18 mouse cellular contexts compared by ENCODE assay signal in the genomic region with DNA sequence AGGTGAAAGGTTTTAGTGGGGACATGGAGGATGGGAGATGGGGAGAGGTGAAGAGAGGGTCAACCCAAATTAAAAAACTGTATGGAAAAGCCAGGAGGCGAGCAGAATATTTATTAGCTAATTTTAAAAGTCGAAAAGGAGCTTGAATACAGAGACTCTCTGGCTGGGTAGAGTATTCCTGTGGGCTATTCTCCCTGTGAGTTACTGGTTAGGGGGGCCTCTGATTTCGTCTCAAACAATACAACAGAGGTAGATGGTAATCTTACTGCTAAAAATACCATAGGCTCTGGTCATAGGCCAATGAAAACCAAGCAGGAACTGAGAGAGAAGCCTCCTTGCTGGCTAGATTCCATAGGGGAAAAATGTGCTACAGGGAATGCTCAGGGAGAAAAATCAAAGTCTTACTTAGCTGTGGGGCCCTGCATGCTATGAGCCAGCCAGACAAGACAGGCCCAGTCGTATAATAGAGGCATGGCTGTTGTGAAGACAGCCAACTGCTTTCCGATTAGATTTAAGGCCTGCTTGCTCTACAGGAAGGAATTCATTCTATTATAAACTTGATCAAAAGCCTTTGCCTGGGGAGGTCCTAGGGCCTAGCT. TPM values are rescaled to one million over a fixed set of nuclear protein-coding genes. Genes with fewer than 3 reads are reported as not detected.
DNase-seq lines count a peak whose midpoint lies in the region; ATAC-seq and TF ChIP-seq lines count a peak whose summit lies in the region.
"Had no signal": no experiment of that assay in that cellular context is flagged by ENCODE, and none has a peak within 500 bp of the region (broad histone marks: within the 10 kb centered on the region; RNA-seq: fewer than 3 reads in every experiment).

No protein-coding gene starts in this region.

- H3K36me3 ChIP-seq in kidney, embryonic 15.5 days = no peaks in the 10 kb centered on the region
- no peaks in the 10 kb centered on the region for H3K36me3 ChIP-seq in stomach, embryonic 16.5 days (ENCODE audit: control insufficient read depth, insufficient read depth, low read length)
- H3K36me3 ChIP-seq in stomach, postnatal 0 days (ENCODE audit: control insufficient read depth, insufficient read depth, low read length) = no peaks in the 10 kb centered on the region
- H3K36me3 ChIP-seq in intestine, embryonic 16.5 days (ENCODE audit: control insufficient read depth, insufficient read depth, low read length) = no peaks in the 10 kb centered on the region; the same call in 1 of the 2 replicates
- no peaks in the 10 kb centered on the region for H3K36me3 ChIP-seq in liver, embryonic 12.5 days
- H3K36me3 ChIP-seq: liver, embryonic 15.5 days; midbrain, embryonic 13.5 days; stomach, embryonic 15.5 days had no signal

- H3K4me1 ChIP-seq in kidney, embryonic 15.5 days = peaks cover 13% of the 10 kb centered on the region; the same call in 1 of the 2 replicates
- peaks cover 11% of the 10 kb centered on the region for H3K4me1 ChIP-seq in stomach, embryonic 16.5 days (ENCODE audit: control insufficient read depth, insufficient read depth, low read length)
- 0 out of 2 replicates have a peak, but pooled peaks cover 2% of the 10 kb centered on the region for H3K4me1 ChIP-seq in stomach, postnatal 0 days (replicated peaks; ENCODE audit: control insufficient read depth, insufficient read depth)
- H3K4me1 ChIP-seq in intestine, embryonic 16.5 days (ENCODE audit: control insufficient read depth, insufficient read depth, low read length) = peaks cover 5% of the 10 kb centered on the region; the same call in 1 of the 2 replicates
- H3K4me1 ChIP-seq in liver, embryonic 12.5 days = no peaks in the 10 kb centered on the region
- H3K4me1 ChIP-seq: liver, embryonic 15.5 days; stomach, embryonic 15.5 days had no signal

- no peak for DNase-seq in kidney, adult 11 months
- no peak for DNase-seq in stomach, postnatal 0 days (ENCODE audit: low spot score)
- no peak for DNase-seq in right cerebral cortex, postnatal 36 days (ENCODE audit: low spot score in 2 of 2)
- DNase-seq: adrenal gland, postnatal 14 days; cerebellum, adult 9-11 months; gastrocnemius, postnatal 10 days; heart, postnatal 36 days; kidney, postnatal 4 days; lung, postnatal 4 days had no signal

- H3K27me3 ChIP-seq in kidney, embryonic 15.5 days = no peaks in the 10 kb centered on the region
- H3K27me3 ChIP-seq in stomach, embryonic 16.5 days (ENCODE audit: control insufficient read depth, insufficient read depth, low read length) = no peaks in the 10 kb centered on the region
- H3K27me3 ChIP-seq in stomach, postnatal 0 days (ENCODE audit: control insufficient read depth, insufficient read depth, low read length) = no peaks in the 10 kb centered on the region
- H3K27me3 ChIP-seq in intestine, embryonic 16.5 days (replicated peaks; ENCODE audit: control insufficient read depth, insufficient read depth, low read length) = no peaks in the 10 kb centered on the region
- H3K27me3 ChIP-seq in liver, embryonic 12.5 days (replicated peaks) = no peaks in the 10 kb centered on the region
- H3K27me3 ChIP-seq: liver, embryonic 15.5 days; midbrain, embryonic 13.5 days; stomach, embryonic 15.5 days had no signal

- no peak overlapping the region for H3K4me3 ChIP-seq in kidney, embryonic 15.5 days (replicated peaks)
- H3K4me3 ChIP-seq in stomach, embryonic 16.5 days (replicated peaks; ENCODE audit: low read length) = no peak overlapping the region
- H3K4me3 ChIP-seq in stomach, postnatal 0 days (ENCODE audit: low read depth, low read length) = no peak overlapping the region
- H3K4me3 ChIP-seq in intestine, embryonic 16.5 days (ENCODE audit: low read length) = no peak overlapping the region
- H3K4me3 ChIP-seq in liver, embryonic 12.5 days = no peak overlapping the region
- H3K4me3 ChIP-seq: liver, embryonic 15.5 days; midbrain, embryonic 13.5 days; stomach, embryonic 15.5 days had no signal

- TF ChIP-seq CTCF in stomach, postnatal 0 days (IDR thresholded peaks at IDR 0.05; ENCODE audit: low read depth) = no peak

- no peak overlapping the region for H3K4me2 ChIP-seq in kidney, embryonic 15.5 days
- H3K4me2 ChIP-seq in stomach, embryonic 16.5 days (ENCODE audit: low read depth, low read length) = no peak overlapping the region
- H3K4me2 ChIP-seq in stomach, postnatal 0 days (replicated peaks; ENCODE audit: low read depth) = no peak overlapping the region
- no peak overlapping the region for H3K4me2 ChIP-seq in intestine, embryonic 16.5 days (ENCODE audit: low read depth, low read length)
- H3K4me2 ChIP-seq in liver, embryonic 12.5 days = no peak overlapping the region
- H3K4me2 ChIP-seq: heart, embryonic 11.5 days; liver, embryonic 15.5 days; midbrain, embryonic 13.5 days; stomach, embryonic 15.5 days had no signal

- 37% methylated on average over 5 of the region's 5 CpGs for WGBS in kidney, embryonic 15.5 days
- 34% methylated on average over 5 of the region's 5 CpGs for WGBS in stomach, embryonic 16.5 days
- WGBS in stomach, postnatal 0 days = 38% methylated on average over 5 of the region's 5 CpGs
- WGBS in intestine, embryonic 16.5 days = 50% methylated on average over 5 of the region's 5 CpGs
- WGBS in liver, embryonic 12.5 days (ENCODE audit: insufficient replicate concordance) = 54% methylated on average over 5 of the region's 5 CpGs

- H3K9me3 ChIP-seq in kidney, embryonic 15.5 days (replicated peaks) = no peaks in the 10 kb centered on the region
- no peaks in the 10 kb centered on the region for H3K9me3 ChIP-seq in stomach, embryonic 16.5 days (replicated peaks; ENCODE audit: control insufficient read depth, low read length)
- H3K9me3 ChIP-seq in stomach, postnatal 0 days (ENCODE audit: control insufficient read depth, low read length) = no peaks in the 10 kb centered on the region
- H3K9me3 ChIP-seq in intestine, embryonic 16.5 days (ENCODE audit: control insufficient read depth, low read length) = no peaks in the 10 kb centered on the region
- 0 out of 2 replicates have a peak, but pooled peaks cover 4% of the 10 kb centered on the region for H3K9me3 ChIP-seq in liver, embryonic 12.5 days (replicated peaks)
- H3K9me3 ChIP-seq: liver, embryonic 15.5 days; midbrain, embryonic 13.5 days; stomach, embryonic 15.5 days had no signal

- peak overlapping the region; percentile 70 for H3K27ac ChIP-seq in kidney, embryonic 15.5 days
- peak overlapping the region; percentile 66 for H3K27ac ChIP-seq in stomach, embryonic 16.5 days (ENCODE audit: low read length)
- no peak overlapping the region for H3K27ac ChIP-seq in stomach, postnatal 0 days (replicated peaks)
- H3K27ac ChIP-seq in intestine, embryonic 16.5 days (ENCODE audit: low read length) = no peak overlapping the region
- H3K27ac ChIP-seq in liver, embryonic 12.5 days = no peak overlapping the region
- H3K27ac ChIP-seq: liver, embryonic 15.5 days; midbrain, embryonic 13.5 days; stomach, embryonic 15.5 days had no signal

- ATAC-seq in kidney, embryonic 15.5 days (replicated peaks; ENCODE audit: low FRiP score) = peak; percentile 54
- no peak for ATAC-seq in stomach, embryonic 16.5 days (ENCODE audit: insufficient read depth, low FRiP score)
- ATAC-seq in stomach, postnatal 0 days (ENCODE audit: low FRiP score, low TSS enrichment) = no peak
- ATAC-seq in intestine, embryonic 16.5 days = peak; percentile 36; the same call in 1 of the 2 replicates
- no peak for ATAC-seq in liver, embryonic 12.5 days
- ATAC-seq: CD4-positive, CD25-positive, alpha-beta regulatory T cell, adult 4 months; midbrain, embryonic 13.5 days had no signal

- H3K9ac ChIP-seq in kidney, embryonic 15.5 days = no peak overlapping the region
- no peak overlapping the region for H3K9ac ChIP-seq in stomach, embryonic 16.5 days (ENCODE audit: low read length)
- no peak overlapping the region for H3K9ac ChIP-seq in stomach, postnatal 0 days (ENCODE audit: low read length)
- no peak overlapping the region for H3K9ac ChIP-seq in intestine, embryonic 16.5 days (ENCODE audit: low read depth, low read length)
- H3K9ac ChIP-seq in liver, embryonic 12.5 days = no peak overlapping the region
- H3K9ac ChIP-seq: liver, embryonic 15.5 days; midbrain, embryonic 13.5 days; stomach, embryonic 15.5 days had no signal

- no peak for TF ChIP-seq EP300 in stomach, postnatal 0 days (optimal IDR thresholded peaks at IDR 0.05)

RNA-seq across cellular contexts. Expression of a gene that starts 23.0 kb away (rescaled TPM):
- polyA plus RNA-seq in kidney, embryonic 15.5 days (2015; fragmentation: Nextera tagmentation; extraction: Ambion mirVana) = 6.5 and 6.6 TPM in 2 replicates
- 3.4 TPM in 2 replicates for polyA plus RNA-seq in stomach, embryonic 16.5 days (2015; fragmentation: Nextera tagmentation; extraction: Ambion mirVana)
- polyA plus RNA-seq in stomach, postnatal 0 days (2015; fragmentation: Nextera tagmentation; extraction: Ambion mirVana) = 2.2 and 2.4 TPM in 2 replicates
- 2.5 and 3.3 TPM in 2 replicates for polyA plus RNA-seq in intestine, embryonic 16.5 days (2015; fragmentation: Nextera tagmentation; extraction: Ambion mirVana)
- 1.5 and 1.7 TPM in 2 replicates for polyA plus RNA-seq in liver, embryonic 12.5 days (2016; fragmentation: Nextera tagmentation; extraction: Ambion mirVana)

Comparison
In these comparisons a context has a peak if more than half of its experiments do, and no peak if none do; other contexts are left out.
1. H3K27ac ChIP-seq: peak in kidney, embryonic 15.5 days (single experiment) and stomach, embryonic 16.5 days (single experiment); none in stomach, postnatal 0 days (single experiment), intestine, embryonic 16.5 days (single experiment) and liver, embryonic 12.5 days (single experiment).
2. ATAC-seq: peak in kidney, embryonic 15.5 days (single experiment) and intestine, embryonic 16.5 days (single experiment); none in stomach, embryonic 16.5 days (single experiment), stomach, postnatal 0 days (single experiment) and liver, embryonic 12.5 days (single experiment).